Mouse (Mus musculus) heart, adult 2 months (tissue): ENCODE data around the gene Dhrs3.

Experiments
- CTCF ChIP-seq: fragments of 200-600 bp; IDR thresholded peaks from 2 replicates; pipeline ENCODE4 v1.8.1; 2022; ENCODE audit warnings: antibody characterized with exemption, mild to moderate bottlenecking, moderate library complexity
- POLR2A ChIP-seq: fragments of 200-500 bp; IDR thresholded peaks from 2 replicates; pipeline ENCODE4 v1.6.1; 2011; ENCODE audit warnings: mild to moderate bottlenecking, low read depth, low read length, control low read depth; ENCODE audit not compliant: insufficient read depth

- no peak for TF ChIP-seq POLR2A
- no peak for TF ChIP-seq CTCF
These were observed 72.6 kb downstream of the Dhrs3 start for GRCm38 (mm10) chr4:144965255-144965654.
